Mouse (Mus musculus) spleen, adult 2 months (tissue): ENCODE measurements at regions not wholly inside any gene's neighbourhood (a gene's known extent, or its start where the extent isn't known, plus 50 kb on each side); places are given as distances from the start of the nearest gene placed in this dataset.

Experiments
- DNase-seq, 2 experiments: peaks; one replicate each; pipeline versions ENCODE4 v3.0.0 to v3.0.0-alpha.2; 2012 to 2021; ENCODE audit warnings: low spot score in 2 of 2, low read depth in 1 of 2
- H3K27ac ChIP-seq: fragments of 200-500 bp; 2 replicates; pipeline ENCODE4 v1.5.1; 2012; ENCODE audit warnings: low read length, inconsistent platforms; ENCODE audit not compliant: insufficient read depth
- H3K27me3 ChIP-seq: fragments of 200-500 bp; 2 replicates; pipeline ENCODE4 v1.6.1; 2012; ENCODE audit warnings: mild to moderate bottlenecking, moderate library complexity, low read length, inconsistent platforms; ENCODE audit not compliant: control insufficient read depth, insufficient read depth
- H3K36me3 ChIP-seq: fragments of 200-500 bp; 2 replicates; pipeline ENCODE4 v1.6.1; 2012; ENCODE audit warnings: mild to moderate bottlenecking, low read length, inconsistent platforms; ENCODE audit not compliant: control insufficient read depth, insufficient read depth
- H3K4me1 ChIP-seq: fragments of 200-500 bp; 2 replicates; pipeline ENCODE4 v1.6.1; 2011; ENCODE audit warnings: inconsistent platforms; ENCODE audit not compliant: control insufficient read depth, insufficient read depth, insufficient read length
- H3K4me3 ChIP-seq: fragments of 200-500 bp; 2 replicates; pipeline ENCODE4 v1.5.1; 2011; ENCODE audit warnings: mild to moderate bottlenecking, inconsistent platforms; ENCODE audit not compliant: insufficient read depth, insufficient read length; ENCODE audit errors: extremely low read depth
- CTCF ChIP-seq: fragments of 200-500 bp; IDR thresholded peaks from 2 replicates; pipeline ENCODE4 v1.5.1; 2011; ENCODE audit warnings: mild to moderate bottlenecking, inconsistent platforms; ENCODE audit not compliant: insufficient read depth, insufficient read length, insufficient replicate concordance; ENCODE audit errors: extremely low read depth
- POLR2A ChIP-seq: fragments of 200-500 bp; IDR thresholded peaks from 2 replicates; pipeline ENCODE4 v1.6.1; 2011; ENCODE audit warnings: low read depth, low read length, inconsistent platforms
- WGBS: fragments of 180-500 bp; shearing (Covaris S2); methylation state at CpG from one replicate; pipeline ENCODE4 v1.1.7; 2018; 5-methylcytosine and 5-hydroxymethylcytosine counted together

DNA sequence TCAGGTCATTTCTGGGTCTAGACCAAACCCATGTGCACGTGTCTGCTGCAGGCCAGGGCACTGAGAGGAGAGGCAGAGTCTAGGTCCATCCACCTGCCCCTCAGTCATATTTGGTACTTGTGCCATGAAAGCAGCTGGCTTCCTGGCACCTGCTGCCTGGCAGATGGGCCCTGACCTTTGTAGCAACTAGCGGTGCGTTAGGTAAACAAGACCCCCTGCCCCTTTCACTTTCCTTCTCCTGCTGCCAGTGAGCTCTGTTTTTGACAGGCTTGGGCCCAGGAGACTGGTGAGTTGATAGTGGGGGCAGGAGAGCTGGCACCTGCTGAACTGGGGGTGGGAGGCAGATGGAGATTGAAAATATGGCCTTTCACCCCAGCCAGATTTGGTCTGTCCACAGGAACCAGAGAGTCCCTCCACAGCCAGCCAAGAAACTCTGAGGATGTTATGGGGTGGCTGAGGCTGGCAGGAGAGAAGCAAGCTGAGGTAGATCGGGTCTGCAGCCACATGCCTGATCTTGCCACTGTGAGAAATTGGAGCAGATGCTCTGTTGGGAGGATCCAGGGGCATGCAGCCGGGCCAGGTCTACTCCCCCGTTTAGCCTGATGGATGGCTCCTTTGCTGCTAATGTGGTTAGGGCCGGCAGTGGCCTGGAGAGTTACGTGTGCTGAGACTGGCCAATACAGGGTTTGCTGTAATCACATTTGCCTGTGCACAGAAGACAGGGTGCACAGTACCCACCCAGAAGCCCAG is 316.6 kb upstream of the 4931429L15Rik start:
- WGBS, result 78% methylated on average over 8 of the region's 8 CpGs

DNA sequence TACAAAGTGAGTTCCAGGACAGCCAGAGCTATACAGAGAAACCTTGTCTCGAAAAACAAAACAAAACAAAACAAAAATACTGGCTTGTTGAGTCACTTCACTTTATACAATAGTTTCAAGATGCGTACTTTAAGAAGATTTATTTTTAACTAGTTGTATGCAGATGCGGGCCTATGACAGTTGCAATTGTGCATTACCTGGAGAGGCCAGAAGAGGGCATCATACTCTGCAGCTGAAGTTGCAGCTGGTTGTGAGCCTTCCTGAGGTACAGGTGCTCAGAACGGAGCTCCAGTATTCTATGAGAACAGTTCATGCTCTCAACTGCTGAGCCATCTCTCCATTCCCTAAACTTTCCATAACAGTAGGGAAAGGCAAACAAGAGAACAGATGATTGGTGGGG is 314.2 kb upstream of the 4931429L15Rik start:
- H3K36me3 ChIP-seq, result no peaks in the 10 kb centered on the region
- no peak overlapping the region for H3K4me3 ChIP-seq
- no peaks in the 10 kb centered on the region for H3K27me3 ChIP-seq
- no peak for TF ChIP-seq POLR2A
- no peak for TF ChIP-seq CTCF
- H3K4me1 ChIP-seq, result no peaks in the 10 kb centered on the region
- DNase-seq, result no peak
- 74% methylated on average over 4 of the region's 4 CpGs for WGBS
- no peak overlapping the region for H3K27ac ChIP-seq

More for the DNA sequence above, 316.6 kb upstream of the 4931429L15Rik start:
- no peak overlapping the region for H3K4me3 ChIP-seq
- no peak for DNase-seq
- TF ChIP-seq CTCF, result no peak
- H3K27ac ChIP-seq, result no peak overlapping the region
- H3K4me1 ChIP-seq, result no peaks in the 10 kb centered on the region
- no peaks in the 10 kb centered on the region for H3K27me3 ChIP-seq
- no peaks in the 10 kb centered on the region for H3K36me3 ChIP-seq

DNA sequence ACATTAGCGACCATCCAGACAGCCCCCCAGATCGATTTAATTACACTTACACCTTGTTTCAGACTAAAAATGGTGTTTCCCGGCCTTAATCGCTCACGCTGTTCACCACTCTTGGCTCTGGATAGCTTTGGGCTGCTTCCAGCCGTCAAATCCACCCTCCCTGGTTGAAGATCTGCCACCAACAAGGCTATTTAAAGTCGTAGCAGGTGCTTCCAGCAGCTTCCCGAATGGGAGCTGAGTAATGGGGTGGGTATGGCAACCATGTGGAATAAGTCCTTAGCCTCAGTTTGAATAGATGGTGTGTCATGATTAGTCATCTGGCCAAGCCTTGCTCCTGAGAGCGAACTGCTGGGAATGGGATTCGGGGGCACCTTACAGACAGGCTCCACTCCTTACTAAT is 312.8 kb upstream of the 4931429L15Rik start:
- TF ChIP-seq CTCF, result no peak
- no peak for TF ChIP-seq POLR2A
- H3K4me3 ChIP-seq, result no peak overlapping the region
- no peaks in the 10 kb centered on the region for H3K36me3 ChIP-seq
- H3K27ac ChIP-seq, result no peak overlapping the region
- no peaks in the 10 kb centered on the region for H3K27me3 ChIP-seq
- H3K4me1 ChIP-seq, result no peaks in the 10 kb centered on the region
- WGBS, result 84% methylated on average over 10 of the region's 10 CpGs
- no peak for DNase-seq

DNA sequence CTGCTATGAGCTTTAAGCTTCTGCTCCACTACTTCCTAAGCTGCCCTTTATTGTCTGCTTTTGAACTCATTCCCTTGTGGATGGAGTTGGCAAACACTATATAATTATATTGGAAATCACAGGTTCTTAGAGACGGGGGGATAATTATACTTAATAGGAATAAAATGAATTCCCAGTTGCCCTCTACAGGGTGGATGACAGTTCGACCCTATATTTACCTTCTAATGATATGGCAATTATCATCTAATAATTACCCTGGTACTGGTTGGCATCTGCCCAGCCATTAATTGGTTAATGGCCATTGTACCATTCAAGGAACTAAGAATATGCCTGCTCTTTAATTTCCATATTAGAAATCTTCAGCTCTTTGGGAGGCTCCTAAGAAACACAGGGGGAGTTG is 302.5 kb upstream of the 4931429L15Rik start:
- H3K36me3 ChIP-seq, result no peaks in the 10 kb centered on the region
- no peaks in the 10 kb centered on the region for H3K27me3 ChIP-seq
- WGBS, result 78% methylated on average over 2 of the region's 2 CpGs
- no peak overlapping the region for H3K27ac ChIP-seq
- no peak for DNase-seq
- H3K4me3 ChIP-seq, result no peak overlapping the region
- TF ChIP-seq CTCF, result no peak
- TF ChIP-seq POLR2A, result no peak
- H3K4me1 ChIP-seq, result no peaks in the 10 kb centered on the region

DNA sequence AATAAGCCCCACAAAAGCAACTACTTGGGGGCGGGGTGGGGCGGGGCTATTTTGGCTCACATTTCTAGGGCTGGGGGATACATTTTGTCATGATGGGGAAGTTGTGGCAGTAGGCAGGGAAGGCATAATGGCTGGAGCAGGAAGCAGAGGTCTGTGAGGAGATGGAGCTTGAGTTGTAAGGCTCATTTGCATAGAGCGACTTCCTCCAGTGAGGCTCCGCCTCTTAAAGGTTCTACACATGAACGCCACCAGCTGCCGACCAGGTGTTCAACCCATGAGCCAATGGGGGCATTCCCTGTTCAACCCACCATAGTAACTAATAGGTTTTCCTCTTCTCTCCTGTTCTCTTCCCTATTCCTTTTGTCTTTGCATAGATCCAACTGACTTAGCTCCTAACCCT is 302.1 kb upstream of the 4931429L15Rik start:
- no peaks in the 10 kb centered on the region for H3K27me3 ChIP-seq
- no peak overlapping the region for H3K4me3 ChIP-seq
- no peak for TF ChIP-seq POLR2A
- TF ChIP-seq CTCF, result no peak
- DNase-seq, result no peak
- no peaks in the 10 kb centered on the region for H3K4me1 ChIP-seq
- 90% methylated on average over 6 of the region's 6 CpGs for WGBS
- H3K27ac ChIP-seq, result no peak overlapping the region
- H3K36me3 ChIP-seq, result no peaks in the 10 kb centered on the region

DNA sequence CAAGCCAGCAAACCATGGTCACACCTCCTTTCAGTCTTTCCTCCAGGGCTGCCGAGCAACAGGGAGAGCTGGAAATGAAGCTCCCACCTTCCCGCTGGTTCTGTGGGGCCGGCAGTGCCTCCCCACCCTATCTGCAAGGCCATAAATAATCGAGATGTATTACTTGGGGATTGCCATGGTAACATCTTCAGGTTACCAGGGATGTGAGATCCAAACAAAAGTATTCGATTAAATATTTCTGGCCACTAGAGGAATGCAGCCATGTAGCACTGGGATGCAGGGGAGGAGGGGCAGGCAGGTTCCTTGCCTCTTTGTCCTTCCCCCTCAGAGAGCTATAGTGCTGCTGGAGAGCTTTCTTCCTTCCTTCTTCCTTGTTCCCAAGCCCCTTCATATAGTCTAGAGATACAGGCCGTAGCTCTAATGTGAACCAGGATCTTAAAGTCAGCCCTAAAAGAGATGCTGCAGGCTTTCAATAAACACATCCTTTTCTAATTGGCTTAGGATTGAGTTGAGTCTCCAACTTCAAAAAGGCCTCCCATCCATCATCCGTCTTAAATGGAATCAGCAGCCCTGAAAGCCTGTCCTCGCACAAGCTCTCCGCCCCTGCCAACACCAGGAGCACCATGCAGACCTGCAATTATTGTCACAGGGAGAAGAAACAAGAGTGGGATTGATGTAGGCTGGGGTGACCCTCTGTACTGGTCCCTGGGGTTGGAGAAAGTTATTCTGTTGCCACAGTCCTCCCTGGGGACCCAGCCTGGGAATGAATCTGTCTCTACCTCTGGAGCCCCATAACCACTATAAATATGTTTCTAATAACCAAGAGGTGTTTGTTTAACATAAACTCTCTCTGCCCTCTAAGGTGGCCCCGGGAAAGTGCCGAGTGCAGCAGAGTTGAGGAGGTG is 290.6 kb upstream of the 4931429L15Rik start:
- 42% methylated on average over 11 of the region's 11 CpGs for WGBS
- Histone ChIP-seq H3K36me3 (no peaks in the 10 kb centered on the region), H3K4me3 (no peak overlapping the region), H3K27me3 (no peaks in the 10 kb centered on the region), H3K4me1 (no peaks in the 10 kb centered on the region), H3K27ac (no peak overlapping the region)
- no peak for TF ChIP-seq CTCF
- TF ChIP-seq POLR2A, result no peak
- DNase-seq, result no peak
